Mouse (Mus musculus): Measurements from ENCODE around the gene Ube2cbp. TPM values are rescaled to one million over a fixed set of nuclear protein-coding genes. Genes with fewer than 3 reads are reported as not detected.

Gene Ube2cbp
- polyA plus RNA-seq, 1 experiment from 2014 or later, result 3.6 TPM

DNA sequence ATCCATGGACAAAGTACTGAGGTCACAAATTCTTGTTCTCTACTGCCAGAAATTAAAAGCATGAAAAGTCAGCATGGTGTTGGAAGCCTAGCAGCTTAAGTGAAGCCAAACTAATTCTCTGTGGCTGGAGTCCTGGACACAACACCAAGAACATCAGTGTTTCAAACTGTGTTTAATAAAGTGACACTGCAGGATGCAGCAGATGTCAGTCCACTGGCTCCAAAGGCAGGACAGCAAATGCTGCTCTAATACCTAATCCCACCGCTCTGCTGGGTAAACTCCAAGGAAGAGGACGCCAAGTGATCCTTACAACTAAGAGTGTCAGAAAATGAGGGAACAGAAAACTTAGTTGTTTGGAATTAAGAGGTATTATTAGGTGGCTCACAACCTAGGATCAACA is 158.2 kb downstream of the Ube2cbp start:
- Histone ChIP-seq H3K4me3 (no peak overlapping the region), H3K9me3 (no peaks in the 10 kb centered on the region), H3K9ac (no peak overlapping the region), H3K27me3 (no peaks in the 10 kb centered on the region), H3K4me2 (no peak overlapping the region), H3K36me3 (no peaks in the 10 kb centered on the region), H3K27ac (no peak overlapping the region), H3K4me1 (no peaks in the 10 kb centered on the region)
- no peak for ATAC-seq (ENCODE audit: insufficient number of reproducible peaks, low FRiP score, low TSS enrichment, low read depth)
- WGBS, result 87% methylated on average over 2 of the region's 2 CpGs

DNA sequence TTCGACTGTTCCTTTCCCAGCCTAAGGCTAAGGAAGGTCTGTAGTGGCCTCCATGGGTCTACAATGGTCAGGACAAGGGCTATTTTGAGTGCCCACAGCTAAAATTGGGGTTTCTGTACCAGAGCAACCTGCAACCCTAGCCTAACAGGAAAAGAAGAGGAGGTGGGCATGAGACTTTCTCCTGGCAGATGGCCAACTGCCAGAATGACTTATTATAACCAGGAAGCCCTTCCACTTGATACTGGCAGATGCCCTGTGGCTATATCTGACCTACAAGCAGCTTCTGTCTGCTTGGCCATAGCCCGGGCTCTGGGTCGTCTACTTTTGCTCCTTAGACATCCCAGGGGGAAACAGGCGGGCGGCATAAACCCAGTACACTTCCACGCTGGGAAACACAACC is 163.3 kb downstream of the Ube2cbp start:
- Histone ChIP-seq H3K4me1 (no peaks in the 10 kb centered on the region), H3K27me3 (no peaks in the 10 kb centered on the region), H3K4me2 (no peak overlapping the region), H3K9me3 (no peaks in the 10 kb centered on the region), H3K36me3 (no peaks in the 10 kb centered on the region), H3K4me3 (no peak overlapping the region), H3K9ac (no peak overlapping the region), H3K27ac (no peak overlapping the region)
- no peak for ATAC-seq (ENCODE audit: insufficient number of reproducible peaks, low FRiP score, low TSS enrichment, low read depth)
- 74% methylated on average over 6 of the region's 6 CpGs for WGBS

DNA sequence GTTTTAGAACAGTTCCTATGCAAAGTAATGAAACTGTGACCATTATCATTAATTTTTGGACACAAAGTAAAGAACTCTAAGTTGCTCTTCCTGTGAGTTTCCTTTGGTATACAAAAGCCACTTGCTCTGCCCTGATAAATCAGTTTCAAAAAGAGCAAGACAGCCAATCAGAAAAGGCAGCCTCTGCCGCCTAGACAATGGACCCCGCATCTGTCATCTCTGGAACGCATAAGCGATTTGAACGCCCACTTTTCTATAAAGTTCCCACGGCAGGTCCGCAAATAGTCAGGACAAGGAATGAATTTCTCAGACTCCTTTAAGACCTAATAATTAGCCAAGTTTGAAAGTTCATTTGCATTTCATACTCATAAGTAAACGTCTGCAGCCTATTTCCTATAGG is 166.2 kb downstream of the Ube2cbp start:
- Histone ChIP-seq H3K36me3 (no peaks in the 10 kb centered on the region), H3K27ac (no peak overlapping the region), H3K9me3 (no peaks in the 10 kb centered on the region), H3K4me2 (no peak overlapping the region), H3K9ac (no peak overlapping the region), H3K4me1 (no peaks in the 10 kb centered on the region), H3K4me3 (no peak overlapping the region), H3K27me3 (no peaks in the 10 kb centered on the region)
- WGBS, result 81% methylated on average over 8 of the region's 8 CpGs
- ATAC-seq (ENCODE audit: insufficient number of reproducible peaks, low FRiP score, low TSS enrichment, low read depth), result no peak

DNA sequence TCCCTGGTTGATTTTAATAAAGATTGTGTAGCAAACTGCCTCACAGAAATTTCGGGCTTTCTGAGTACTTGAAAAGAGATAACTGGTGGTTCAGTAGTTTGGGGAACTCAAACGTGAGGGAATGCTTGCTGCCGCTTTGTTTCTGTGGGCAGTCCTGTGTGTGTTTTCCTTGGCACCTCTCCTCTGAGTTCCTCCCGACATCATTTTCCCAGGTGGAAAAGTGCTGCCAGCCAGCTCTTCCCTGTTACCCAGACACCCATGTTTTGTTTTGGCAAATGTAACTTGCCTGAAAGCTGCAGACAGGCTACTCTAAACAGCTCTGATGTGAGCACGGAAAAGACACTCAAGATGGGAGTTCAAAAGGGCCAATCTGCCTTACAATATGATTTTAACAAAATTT is 166.6 kb downstream of the Ube2cbp start:
- Histone ChIP-seq H3K9me3 (no peaks in the 10 kb centered on the region), H3K4me3 (no peak overlapping the region), H3K4me2 (no peak overlapping the region), H3K27me3 (no peaks in the 10 kb centered on the region), H3K36me3 (no peaks in the 10 kb centered on the region), H3K9ac (no peak overlapping the region), H3K27ac (no peak overlapping the region), H3K4me1 (no peaks in the 10 kb centered on the region)
- no peak for ATAC-seq (ENCODE audit: insufficient number of reproducible peaks, low FRiP score, low TSS enrichment, low read depth)
- WGBS, result 52% methylated on average over 5 of the region's 5 CpGs

DNA sequence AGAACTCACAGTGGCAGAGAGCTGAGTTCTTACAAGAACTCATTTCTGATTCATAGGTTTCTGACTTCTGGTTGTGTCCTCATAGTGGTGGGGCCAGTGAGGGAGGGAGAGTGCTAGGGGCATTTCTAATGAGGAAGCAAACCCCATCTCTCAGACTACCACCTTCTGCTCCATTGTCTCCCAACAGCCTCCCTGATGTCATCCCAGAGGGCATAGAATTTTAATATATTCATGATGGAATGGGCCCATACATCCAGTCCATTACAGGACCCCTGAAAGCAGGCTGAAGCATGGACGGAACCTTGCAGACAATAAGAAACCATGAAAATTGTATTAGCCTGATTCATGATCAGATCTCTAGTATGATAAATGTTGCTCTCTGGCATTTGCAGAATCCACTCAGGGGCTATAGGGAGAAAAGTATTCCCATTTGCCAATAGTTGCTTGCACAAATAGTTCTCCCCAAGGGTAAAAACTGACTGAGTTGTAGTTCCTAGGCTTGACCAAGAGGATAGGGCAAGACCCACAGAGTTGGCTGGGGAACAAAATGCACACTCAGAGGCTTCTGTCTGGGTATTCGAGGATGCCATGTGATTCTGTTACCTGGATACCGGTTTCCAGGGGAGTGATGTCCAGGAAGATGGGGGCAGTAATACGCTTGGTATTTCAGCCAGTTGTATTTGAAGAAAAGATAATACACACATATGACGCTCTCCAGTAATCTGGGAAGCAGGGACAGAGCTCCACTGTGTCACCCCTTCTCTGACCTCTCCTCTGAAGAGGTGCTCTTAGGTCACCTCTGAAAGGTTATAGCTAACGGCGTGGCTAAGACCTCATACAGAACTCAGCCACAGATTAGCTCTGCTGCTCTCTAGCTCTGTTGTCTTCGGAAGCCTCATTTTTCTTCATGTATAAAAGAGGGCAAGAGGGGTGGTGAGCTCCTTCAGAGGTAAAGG is 167.8 kb downstream of the Ube2cbp start:
- no peak overlapping the region for H3K4me2 ChIP-seq
- H3K27me3 ChIP-seq, result no peaks in the 10 kb centered on the region
- no peaks in the 10 kb centered on the region for H3K9me3 ChIP-seq
- no peak for ATAC-seq (ENCODE audit: insufficient number of reproducible peaks, low FRiP score, low TSS enrichment, low read depth)
- no peaks in the 10 kb centered on the region for H3K4me1 ChIP-seq
- no peak overlapping the region for H3K4me3 ChIP-seq
- no peaks in the 10 kb centered on the region for H3K36me3 ChIP-seq
- H3K9ac ChIP-seq, result no peak overlapping the region
- H3K27ac ChIP-seq, result no peak overlapping the region
- WGBS, result 86% methylated on average over 8 of the region's 8 CpGs

DNA sequence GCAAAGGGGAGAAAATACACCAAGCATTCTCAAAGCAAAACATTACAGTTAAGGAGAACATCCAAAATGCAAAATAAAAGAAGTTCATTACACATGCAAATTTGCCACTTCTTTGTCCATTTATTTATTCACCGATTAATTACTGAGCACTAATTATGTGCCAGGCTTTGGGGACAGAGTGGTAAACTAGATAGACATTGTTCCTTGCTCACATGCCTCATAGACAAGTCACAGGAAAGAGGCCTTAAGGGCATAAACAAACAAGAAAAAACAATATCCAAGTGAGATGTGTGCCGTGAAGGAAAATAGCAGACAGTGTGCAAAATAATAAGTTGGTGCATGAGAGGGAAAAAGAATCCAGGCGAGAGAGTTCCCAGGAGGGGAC is 177.2 kb downstream of the Ube2cbp start:
- Histone ChIP-seq H3K4me3 (no peak overlapping the region), H3K9me3 (no peaks in the 10 kb centered on the region), H3K4me2 (no peak overlapping the region), H3K36me3 (no peaks in the 10 kb centered on the region), H3K9ac (no peak overlapping the region), H3K4me1 (no peaks in the 10 kb centered on the region), H3K27ac (no peak overlapping the region), H3K27me3 (no peaks in the 10 kb centered on the region)
- ATAC-seq (ENCODE audit: insufficient number of reproducible peaks, low FRiP score, low TSS enrichment, low read depth), result no peak
- WGBS, result 75% methylated on average over 3 of the region's 3 CpGs

DNA sequence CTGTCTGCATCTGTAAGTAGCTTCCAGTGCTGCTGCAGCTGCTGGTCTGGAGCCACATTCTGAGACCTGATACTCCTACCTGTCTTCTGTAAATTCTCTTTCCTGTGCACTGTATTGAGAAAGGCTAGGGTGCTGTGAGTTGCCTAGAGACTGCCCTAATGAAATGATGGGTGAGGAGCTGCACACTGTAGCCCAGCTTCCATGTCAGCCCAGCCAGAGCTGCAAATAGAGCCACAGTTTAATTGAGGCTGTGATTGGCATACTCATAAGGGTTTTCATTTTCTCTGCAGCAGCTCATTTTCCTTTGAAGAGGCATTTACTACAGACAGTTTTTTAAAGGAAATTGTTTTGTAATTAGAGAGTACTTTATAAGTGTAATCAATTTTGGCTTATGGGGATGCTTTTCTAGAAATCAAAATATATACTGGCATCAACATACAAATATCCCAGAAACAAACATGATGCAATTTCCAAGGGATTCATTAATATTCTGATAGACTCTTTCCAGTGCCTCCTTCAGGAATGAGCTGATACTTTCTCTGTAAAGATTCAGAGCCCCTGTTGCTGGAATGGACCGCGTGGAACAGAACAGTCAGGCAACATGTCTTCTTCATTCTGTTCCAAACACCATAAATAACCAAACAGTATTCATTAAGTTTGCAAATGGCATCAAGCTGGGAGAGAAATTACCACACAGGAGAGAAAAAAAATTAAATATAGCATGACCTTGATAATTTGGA is 177.8 kb downstream of the Ube2cbp start:
- 88% methylated on average over 2 of the region's 2 CpGs for WGBS

DNA sequence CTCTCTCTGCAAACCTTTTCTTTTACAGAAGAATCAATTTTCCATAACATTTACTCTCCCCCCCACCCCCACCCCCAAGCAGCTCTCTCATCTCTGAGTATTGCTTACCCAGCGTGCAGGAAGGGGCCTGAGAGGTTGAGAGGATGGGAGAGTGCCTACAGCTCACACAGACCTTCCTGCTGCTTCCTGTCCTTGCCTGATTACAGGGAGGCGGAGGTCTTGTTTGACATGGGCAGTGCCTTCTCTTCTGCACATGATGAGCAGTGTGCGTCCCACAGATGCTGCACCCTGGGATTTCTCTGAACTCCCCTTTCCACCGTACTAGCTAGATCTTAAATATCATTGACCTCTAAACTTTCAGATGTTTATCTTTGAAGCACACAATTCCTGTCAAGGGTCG is 182.2 kb downstream of the Ube2cbp start:
- no peak overlapping the region for H3K9ac ChIP-seq
- no peak overlapping the region for H3K4me2 ChIP-seq
- H3K4me3 ChIP-seq, result no peak overlapping the region
- H3K4me1 ChIP-seq, result no peaks in the 10 kb centered on the region
- H3K27me3 ChIP-seq, result no peaks in the 10 kb centered on the region
- H3K27ac ChIP-seq, result no peak overlapping the region
- no peaks in the 10 kb centered on the region for H3K36me3 ChIP-seq
- ATAC-seq (ENCODE audit: insufficient number of reproducible peaks, low FRiP score, low TSS enrichment, low read depth), result no peak
- no peaks in the 10 kb centered on the region for H3K9me3 ChIP-seq
- WGBS, result 75% methylated on average over 5 of the region's 5 CpGs

More for the DNA sequence above, 177.8 kb downstream of the Ube2cbp start:
- H3K36me3 ChIP-seq, result no peaks in the 10 kb centered on the region
- no peaks in the 10 kb centered on the region for H3K27me3 ChIP-seq
- no peak overlapping the region for H3K4me3 ChIP-seq
- no peaks in the 10 kb centered on the region for H3K4me1 ChIP-seq
- no peaks in the 10 kb centered on the region for H3K9me3 ChIP-seq
- H3K27ac ChIP-seq, result no peak overlapping the region
- no peak overlapping the region for H3K4me2 ChIP-seq
- no peak for ATAC-seq (ENCODE audit: insufficient number of reproducible peaks, low FRiP score, low TSS enrichment, low read depth)
- H3K9ac ChIP-seq, result no peak overlapping the region

DNA sequence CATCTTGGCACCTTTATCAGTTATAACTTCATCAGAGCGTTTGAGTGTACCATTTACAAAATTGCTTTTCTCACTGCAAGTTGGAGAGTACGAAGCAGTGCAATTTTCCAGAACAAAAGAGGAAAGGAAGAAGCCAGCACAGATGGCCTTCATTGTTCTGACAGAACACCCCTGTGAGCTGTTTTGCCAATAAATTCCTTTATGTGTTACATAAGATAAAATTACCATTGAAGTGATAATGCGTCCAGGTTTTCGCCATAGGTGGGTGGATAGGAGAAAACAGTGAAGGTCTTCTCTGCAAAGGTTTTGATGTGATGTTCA is 183.6 kb downstream of the Ube2cbp start:
- Histone ChIP-seq H3K4me3 (no peak overlapping the region), H3K4me2 (no peak overlapping the region), H3K27me3 (no peaks in the 10 kb centered on the region), H3K27ac (no peak overlapping the region), H3K36me3 (no peaks in the 10 kb centered on the region), H3K9me3 (no peaks in the 10 kb centered on the region), H3K4me1 (no peaks in the 10 kb centered on the region), H3K9ac (no peak overlapping the region)
- no peak for ATAC-seq (ENCODE audit: insufficient number of reproducible peaks, low FRiP score, low TSS enrichment, low read depth)
- 63% methylated on average over 4 of the region's 4 CpGs for WGBS

DNA sequence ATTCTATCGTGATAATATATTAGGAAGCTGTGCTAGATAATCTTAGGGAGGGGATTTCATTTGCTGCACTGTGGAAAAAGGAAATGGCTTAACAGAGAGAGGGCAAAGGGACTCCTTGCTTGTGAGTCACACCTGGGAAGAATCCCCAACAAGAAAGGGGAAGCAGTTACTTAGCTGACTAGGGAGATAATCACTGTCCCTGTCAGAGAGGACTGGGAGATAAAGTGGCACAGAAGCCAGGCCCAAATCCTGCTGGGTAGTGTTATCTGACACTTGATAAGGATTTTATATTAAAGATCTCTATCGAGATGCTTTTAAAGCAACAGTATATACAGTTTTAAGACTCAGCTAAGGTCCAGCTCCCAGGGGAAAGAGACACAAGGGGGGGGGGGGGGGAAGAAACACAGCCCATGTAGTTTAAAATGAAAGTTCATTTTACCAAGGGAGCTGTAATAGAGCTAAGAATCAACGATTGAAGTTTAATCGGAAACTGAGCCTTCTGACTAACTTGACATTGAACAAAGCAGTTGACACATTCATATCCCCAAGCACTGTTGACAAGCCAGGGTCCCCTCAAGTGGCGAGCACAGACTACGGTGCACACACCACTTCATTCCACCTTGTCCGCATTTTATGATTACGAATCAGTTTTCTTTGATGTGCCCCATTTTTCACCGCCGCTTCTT is 184.1 kb downstream of the Ube2cbp start:
- no peaks in the 10 kb centered on the region for H3K4me1 ChIP-seq
- H3K27me3 ChIP-seq, result no peaks in the 10 kb centered on the region
- ATAC-seq (ENCODE audit: insufficient number of reproducible peaks, low FRiP score, low TSS enrichment, low read depth), result no peak
- no peaks in the 10 kb centered on the region for H3K36me3 ChIP-seq
- no peaks in the 10 kb centered on the region for H3K9me3 ChIP-seq
- no peak overlapping the region for H3K9ac ChIP-seq
- WGBS, result 78% methylated on average over 10 of the region's 10 CpGs
- H3K4me3 ChIP-seq, result no peak overlapping the region
- no peak overlapping the region for H3K27ac ChIP-seq
- H3K4me2 ChIP-seq, result no peak overlapping the region

DNA sequence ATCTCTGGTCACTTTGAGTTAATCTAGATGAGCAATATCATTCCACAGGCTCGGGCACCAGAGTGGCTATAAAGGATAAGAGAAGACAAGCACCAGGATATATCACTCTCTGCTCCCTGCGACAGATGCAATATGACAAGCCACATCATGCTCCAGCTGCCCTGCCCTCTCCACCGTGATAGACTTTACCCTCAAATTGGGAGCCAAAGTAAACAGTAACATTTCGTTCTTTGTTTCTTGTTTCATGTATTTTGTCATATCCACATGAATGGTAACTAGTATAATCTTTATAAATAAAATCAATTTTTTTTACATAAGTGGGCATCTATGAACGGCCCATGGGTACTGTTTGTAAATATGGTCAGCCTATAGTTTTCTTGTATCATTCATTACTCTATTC is 195.2 kb downstream of the Ube2cbp start:
- H3K9me3 ChIP-seq, result no peaks in the 10 kb centered on the region
- H3K27ac ChIP-seq, result no peak overlapping the region
- H3K4me3 ChIP-seq, result no peak overlapping the region
- no peak for ATAC-seq (ENCODE audit: insufficient number of reproducible peaks, low FRiP score, low TSS enrichment, low read depth)
- no peaks in the 10 kb centered on the region for H3K4me1 ChIP-seq
- 77% methylated on average over 5 of the region's 5 CpGs for WGBS
- no peak overlapping the region for H3K9ac ChIP-seq
- no peak overlapping the region for H3K4me2 ChIP-seq
- no peaks in the 10 kb centered on the region for H3K27me3 ChIP-seq
- no peaks in the 10 kb centered on the region for H3K36me3 ChIP-seq

DNA sequence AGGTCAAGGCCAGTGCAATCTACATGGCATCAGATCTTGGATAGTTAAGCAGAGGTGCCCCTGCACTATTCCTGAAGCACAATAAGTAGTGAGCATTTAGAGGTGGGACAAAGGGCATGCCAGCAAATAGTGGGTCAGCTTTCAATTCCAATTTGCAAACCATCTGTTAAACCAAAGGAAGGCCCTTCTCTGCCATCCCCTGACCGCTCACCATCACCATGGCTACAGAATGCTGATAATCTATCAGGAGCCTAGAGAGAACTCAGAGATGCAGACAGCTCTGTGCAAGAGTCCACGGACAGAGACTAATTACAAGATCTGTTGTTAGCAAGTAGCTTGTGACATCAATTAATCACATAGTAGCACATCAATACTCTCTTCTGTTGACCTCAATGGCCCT is 198.1 kb downstream of the Ube2cbp start:
- H3K36me3 ChIP-seq, result no peaks in the 10 kb centered on the region
- no peaks in the 10 kb centered on the region for H3K9me3 ChIP-seq
- 47% methylated on average over 2 of the region's 2 CpGs for WGBS
- no peak for ATAC-seq (ENCODE audit: insufficient number of reproducible peaks, low FRiP score, low TSS enrichment, low read depth)
- no peak overlapping the region for H3K4me2 ChIP-seq
- H3K27ac ChIP-seq, result no peak overlapping the region
- no peak overlapping the region for H3K9ac ChIP-seq
- H3K27me3 ChIP-seq, result no peaks in the 10 kb centered on the region
- H3K4me3 ChIP-seq, result no peak overlapping the region
- H3K4me1 ChIP-seq, result no peaks in the 10 kb centered on the region

Measured in limb, embryonic 15.5 days (tissue).